Mouse (Mus musculus): Measurements from ENCODE around the gene Mtcl1. TPM values are rescaled to one million over a fixed set of nuclear protein-coding genes. Genes with fewer than 3 reads are reported as not detected.

The Mtcl1 gene
- polyA plus RNA-seq, 1 experiment from 2014 or later = 1.8 TPM

- no peak for DNase-seq (ENCODE audit: low spot score)
- no peak overlapping the region; the same call in 1 of the 2 replicates for H3K4me2 ChIP-seq (replicated peaks; ENCODE audit: low read depth)
- H3K4me3 ChIP-seq (ENCODE audit: low read depth, low read length) = no peak overlapping the region
- no peaks in the 10 kb centered on the region for H3K27me3 ChIP-seq (ENCODE audit: control insufficient read depth, insufficient read depth, low read length)
- WGBS = 55% methylated on average over 7 of the region's 7 CpGs
- 0 out of 2 replicates have a peak, but pooled peaks cover 2% of the 10 kb centered on the region for H3K4me1 ChIP-seq (replicated peaks; ENCODE audit: control insufficient read depth, insufficient read depth)
- H3K36me3 ChIP-seq (ENCODE audit: control insufficient read depth, insufficient read depth, low read length) = no peaks in the 10 kb centered on the region; the same call in 1 of the 2 replicates
- no peak for TF ChIP-seq CTCF (IDR thresholded peaks at IDR 0.05; ENCODE audit: low read depth)
- TF ChIP-seq EP300 (optimal IDR thresholded peaks at IDR 0.05) = no peak
- H3K9ac ChIP-seq (ENCODE audit: low read length) = no peak overlapping the region
- no peak overlapping the region; the same call in 1 of the 2 replicates for H3K27ac ChIP-seq (replicated peaks)
- no peak for ATAC-seq (ENCODE audit: low FRiP score, low TSS enrichment)
- H3K9me3 ChIP-seq (ENCODE audit: control insufficient read depth, low read length) = no peaks in the 10 kb centered on the region
Measured at GRCm38 (mm10) chr17:66405601-66406000, 43.9 kb downstream of the Mtcl1 start.

- no peak overlapping the region; the same call in 1 of the 2 replicates for H3K4me2 ChIP-seq (replicated peaks; ENCODE audit: low read depth)
- peak overlapping the region; percentile 19; the same call in 1 of the 2 replicates for H3K27ac ChIP-seq (replicated peaks)
- no peak overlapping the region for H3K4me3 ChIP-seq (ENCODE audit: low read depth, low read length)
- no peak overlapping the region for H3K9ac ChIP-seq (ENCODE audit: low read length)
- ATAC-seq (ENCODE audit: low FRiP score, low TSS enrichment) (no peak), DNase-seq (ENCODE audit: low spot score) (peak; percentile 45)
- H3K27me3 ChIP-seq (ENCODE audit: control insufficient read depth, insufficient read depth, low read length) = no peaks in the 10 kb centered on the region
- no peaks in the 10 kb centered on the region for H3K36me3 ChIP-seq (ENCODE audit: control insufficient read depth, insufficient read depth, low read length)
- H3K4me1 ChIP-seq (replicated peaks; ENCODE audit: control insufficient read depth, insufficient read depth) = 0 out of 2 replicates have a peak, but pooled peaks cover 2% of the 10 kb centered on the region
- TF ChIP-seq EP300 (optimal IDR thresholded peaks at IDR 0.05) = no peak
- peak; percentile 18 for TF ChIP-seq CTCF (IDR thresholded peaks at IDR 0.05; ENCODE audit: low read depth)
- H3K9me3 ChIP-seq (ENCODE audit: control insufficient read depth, low read length) = no peaks in the 10 kb centered on the region
- WGBS = 16% methylated on average over 10 of the region's 10 CpGs
Measured at GRCm38 (mm10) chr17:66404883-66405590, 44.5 kb downstream of the Mtcl1 start.

- no peaks in the 10 kb centered on the region for H3K36me3 ChIP-seq (ENCODE audit: control insufficient read depth, insufficient read depth, low read length)
- H3K27me3 ChIP-seq (ENCODE audit: control insufficient read depth, insufficient read depth, low read length) = no peaks in the 10 kb centered on the region
- H3K4me2 ChIP-seq (replicated peaks; ENCODE audit: low read depth) = no peak overlapping the region
- no peaks in the 10 kb centered on the region for H3K9me3 ChIP-seq (ENCODE audit: control insufficient read depth, low read length)
- no peak for TF ChIP-seq EP300 (optimal IDR thresholded peaks at IDR 0.05)
- TF ChIP-seq CTCF (IDR thresholded peaks at IDR 0.05; ENCODE audit: low read depth) = no peak
- ATAC-seq (ENCODE audit: low FRiP score, low TSS enrichment) = no peak
- no peak overlapping the region for H3K27ac ChIP-seq (replicated peaks)
- WGBS = 34% methylated on average over 6 of the region's 6 CpGs
- no peak overlapping the region for H3K9ac ChIP-seq (ENCODE audit: low read length)
- no peak for DNase-seq (ENCODE audit: low spot score)
- 0 out of 2 replicates have a peak, but pooled peaks cover 2% of the 10 kb centered on the region for H3K4me1 ChIP-seq (replicated peaks; ENCODE audit: control insufficient read depth, insufficient read depth)
- no peak overlapping the region for H3K4me3 ChIP-seq (ENCODE audit: low read depth, low read length)
Measured at GRCm38 (mm10) chr17:66402791-66403470, 46.6 kb downstream of the Mtcl1 start.

- no peaks in the 10 kb centered on the region for H3K36me3 ChIP-seq (ENCODE audit: control insufficient read depth, insufficient read depth, low read length)
- no peak overlapping the region for H3K27ac ChIP-seq (replicated peaks)
- 0 out of 2 replicates have a peak, but pooled peaks cover 2% of the 10 kb centered on the region for H3K4me1 ChIP-seq (replicated peaks; ENCODE audit: control insufficient read depth, insufficient read depth)
- H3K9me3 ChIP-seq (ENCODE audit: control insufficient read depth, low read length) = no peaks in the 10 kb centered on the region
- no peak overlapping the region for H3K9ac ChIP-seq (ENCODE audit: low read length)
- ATAC-seq (ENCODE audit: low FRiP score, low TSS enrichment) (no peak), DNase-seq (ENCODE audit: low spot score) (no peak)
- WGBS = 56% methylated on average over 9 of the region's 9 CpGs
- no peaks in the 10 kb centered on the region for H3K27me3 ChIP-seq (ENCODE audit: control insufficient read depth, insufficient read depth, low read length)
- H3K4me3 ChIP-seq (ENCODE audit: low read depth, low read length) = no peak overlapping the region
- TF ChIP-seq EP300 (optimal IDR thresholded peaks at IDR 0.05) = no peak
- TF ChIP-seq CTCF (IDR thresholded peaks at IDR 0.05; ENCODE audit: low read depth) = no peak
- H3K4me2 ChIP-seq (replicated peaks; ENCODE audit: low read depth) = no peak overlapping the region
Measured at GRCm38 (mm10) chr17:66401596-66402265, 47.8 kb downstream of the Mtcl1 start.

GRCm38 (mm10) chr17:66399780-66400179, 49.8 kb downstream of the Mtcl1 start:
- TF ChIP-seq CTCF (IDR thresholded peaks at IDR 0.05; ENCODE audit: low read depth) = no peak
- no peak for TF ChIP-seq EP300 (optimal IDR thresholded peaks at IDR 0.05)
- H3K4me2 ChIP-seq (replicated peaks; ENCODE audit: low read depth) = no peak overlapping the region
- ATAC-seq (ENCODE audit: low FRiP score, low TSS enrichment) (no peak), DNase-seq (ENCODE audit: low spot score) (no peak)
- H3K9me3 ChIP-seq (ENCODE audit: control insufficient read depth, low read length) = no peaks in the 10 kb centered on the region
- H3K4me1 ChIP-seq (replicated peaks; ENCODE audit: control insufficient read depth, insufficient read depth) = no peaks in the 10 kb centered on the region
- H3K36me3 ChIP-seq (ENCODE audit: control insufficient read depth, insufficient read depth, low read length) = no peaks in the 10 kb centered on the region
- no peak overlapping the region for H3K9ac ChIP-seq (ENCODE audit: low read length)
- WGBS = 56% methylated on average over 4 of the region's 4 CpGs
- H3K27ac ChIP-seq (replicated peaks) = no peak overlapping the region
- no peaks in the 10 kb centered on the region for H3K27me3 ChIP-seq (ENCODE audit: control insufficient read depth, insufficient read depth, low read length)
- H3K4me3 ChIP-seq (ENCODE audit: low read depth, low read length) = no peak overlapping the region

Data from stomach, postnatal 0 days (tissue).